Mouse (Mus musculus) skeletal muscle tissue, adult 2 months (tissue): ENCODE data around the gene Ttc7b.

Source experiments
- DNase-seq: peaks from one replicate; pipeline ENCODE4 v3.0.0-alpha.2; 2012; ENCODE audit warnings: low read depth, low spot score

Ttc7b gene

DNA sequence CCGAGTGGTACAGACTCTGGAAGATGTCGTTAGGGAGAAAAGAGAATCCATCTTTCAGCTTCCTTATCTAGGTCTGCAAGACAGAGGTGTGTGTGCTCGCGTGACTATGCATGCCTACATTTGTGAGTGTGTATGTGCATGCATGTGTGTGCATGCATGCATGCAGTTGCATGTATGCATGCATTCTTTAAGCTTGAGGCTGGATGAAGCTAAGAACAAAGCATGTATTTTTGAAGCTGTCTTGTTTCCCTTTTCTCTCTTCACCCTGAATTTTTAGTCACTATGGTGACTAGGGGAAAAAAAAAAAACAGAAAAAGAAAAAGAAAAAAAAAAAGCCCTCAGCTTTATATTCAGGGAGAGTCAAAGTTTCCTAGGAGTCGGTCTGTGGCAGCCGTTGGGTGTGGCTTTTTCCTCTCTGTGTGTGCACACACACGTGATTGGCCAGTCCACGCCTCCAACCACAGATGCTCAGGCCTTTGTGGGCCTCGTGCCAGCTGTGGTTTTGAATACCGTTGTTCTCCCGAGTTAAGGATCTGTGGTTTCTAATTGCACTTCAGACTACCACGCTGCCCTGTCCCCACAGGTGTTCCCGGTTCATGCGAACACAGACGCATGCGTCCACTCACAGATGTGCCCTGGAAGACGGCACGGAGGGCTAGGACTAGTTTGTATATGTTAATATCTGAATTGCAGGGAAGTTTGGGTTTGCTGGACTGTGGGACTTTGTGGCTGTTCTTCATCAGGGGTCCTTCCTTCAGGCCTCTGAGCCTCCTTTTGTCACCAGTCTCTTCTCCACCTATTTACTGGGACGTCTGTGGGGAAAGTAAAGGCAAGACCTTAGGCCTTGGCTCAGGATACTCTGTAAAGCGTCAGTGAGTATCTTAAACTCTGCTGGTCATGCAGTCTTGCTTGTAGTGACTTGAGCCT, 243.8 kb downstream of the Ttc7b start:
- DNase-seq, result peak; percentile 89

GRCm38 (mm10) chr12:100275850-100276249, 244.8 kb downstream of the Ttc7b start:
- DNase-seq, result peak; percentile 91

GRCm38 (mm10) chr12:100273033-100273432, 247.6 kb downstream of the Ttc7b start:
- DNase-seq, result no peak

- peak; percentile 63 for DNase-seq
Observed at GRCm38 (mm10) chr12:100269967-100270662, 250.5 kb downstream of the Ttc7b start.

- DNase-seq, result peak; percentile 52
Observed at GRCm38 (mm10) chr12:100268011-100268410, 252.6 kb downstream of the Ttc7b start.

GRCm38 (mm10) chr12:100265546-100266309, 254.9 kb downstream of the Ttc7b start:
- DNase-seq, result peak; percentile 46

DNA sequence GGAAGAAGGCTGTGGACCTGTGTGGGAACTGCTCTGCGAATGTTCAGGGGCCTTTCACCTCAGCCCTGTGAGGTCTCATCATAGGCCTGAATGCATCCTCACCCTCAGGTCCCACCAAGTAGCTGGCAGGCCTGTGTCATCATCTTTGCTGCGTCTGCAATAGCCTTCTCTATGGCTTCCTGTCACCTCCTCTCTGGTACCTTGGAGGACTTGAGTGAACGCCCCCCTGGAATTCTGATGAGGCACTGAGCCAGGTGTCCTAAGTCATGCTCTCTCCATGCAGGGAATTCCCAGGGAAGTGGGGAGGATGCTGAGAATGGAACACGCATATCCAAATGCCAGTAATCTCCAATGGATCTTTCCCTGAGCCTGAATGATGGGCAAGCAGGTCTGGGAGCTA, 255.7 kb downstream of the Ttc7b start:
- no peak for DNase-seq

- DNase-seq, result no peak
Observed at GRCm38 (mm10) chr12:100262846-100263245, 257.8 kb downstream of the Ttc7b start.

DNA sequence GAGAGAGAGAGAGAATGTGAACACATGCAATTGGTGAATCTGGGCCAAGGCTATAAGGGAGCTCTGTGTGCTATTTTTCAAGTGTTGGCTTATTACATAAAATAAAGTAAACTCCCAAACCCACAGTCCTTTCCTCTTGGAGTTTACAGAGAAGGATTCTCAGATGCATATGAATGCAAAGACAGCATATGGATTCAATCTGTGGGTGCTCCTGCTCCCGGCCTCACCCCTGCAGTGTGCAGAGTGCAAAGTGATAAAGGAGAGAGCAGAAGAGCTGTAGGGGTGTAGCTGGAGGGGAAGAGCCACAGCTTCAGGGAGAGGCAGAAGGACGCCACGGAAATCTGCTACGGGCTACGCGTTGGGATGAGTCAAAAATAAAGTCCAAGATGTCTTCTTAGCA, 258.9 kb downstream of the Ttc7b start:
- DNase-seq, result no peak

DNA sequence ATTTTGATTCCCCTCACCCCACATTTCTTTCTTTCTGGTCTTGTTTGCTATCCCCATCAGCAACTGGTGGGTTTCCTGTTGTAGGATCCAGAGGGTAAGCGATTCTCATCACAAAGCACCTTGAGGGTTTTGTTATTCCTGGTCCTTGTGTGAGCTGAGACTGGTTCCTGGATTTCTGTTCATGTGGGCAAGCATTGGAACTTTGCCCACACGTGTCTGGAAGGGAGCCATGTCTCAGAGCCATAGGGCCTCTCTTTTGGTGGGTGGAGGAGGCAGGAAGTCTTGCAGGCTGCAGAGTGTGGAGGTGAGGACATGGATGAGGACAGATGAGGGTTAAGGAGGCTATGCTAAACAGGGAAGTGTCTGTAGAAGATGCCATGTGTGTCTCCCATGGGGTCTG, 260.5 kb downstream of the Ttc7b start:
- no peak for DNase-seq

- no peak for DNase-seq
Observed at GRCm38 (mm10) chr12:100257779-100258178, 262.8 kb downstream of the Ttc7b start.

GRCm38 (mm10) chr12:100255441-100255949, 265.1 kb downstream of the Ttc7b start:
- DNase-seq, result no peak

DNA sequence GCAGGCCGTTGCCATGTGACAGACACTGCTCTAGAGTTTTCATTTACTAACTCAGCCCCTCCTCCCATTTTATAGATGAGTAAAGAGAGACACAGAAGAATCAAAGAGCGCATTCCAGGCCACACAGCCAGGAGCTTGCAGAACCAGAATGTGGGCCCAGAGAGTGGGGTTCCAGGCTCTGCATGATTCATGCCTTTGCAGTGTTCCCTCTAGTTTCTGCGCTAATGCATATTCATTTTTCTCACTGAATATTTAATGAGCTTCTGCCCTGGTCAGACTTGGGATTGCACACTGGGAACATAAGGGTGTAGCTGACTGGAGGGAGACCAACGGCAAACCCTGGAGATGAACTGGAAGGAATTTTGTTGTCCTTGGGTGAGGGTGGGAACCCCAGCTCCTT, 266.2 kb downstream of the Ttc7b start:
- no peak for DNase-seq
